In the genomic region with DNA sequence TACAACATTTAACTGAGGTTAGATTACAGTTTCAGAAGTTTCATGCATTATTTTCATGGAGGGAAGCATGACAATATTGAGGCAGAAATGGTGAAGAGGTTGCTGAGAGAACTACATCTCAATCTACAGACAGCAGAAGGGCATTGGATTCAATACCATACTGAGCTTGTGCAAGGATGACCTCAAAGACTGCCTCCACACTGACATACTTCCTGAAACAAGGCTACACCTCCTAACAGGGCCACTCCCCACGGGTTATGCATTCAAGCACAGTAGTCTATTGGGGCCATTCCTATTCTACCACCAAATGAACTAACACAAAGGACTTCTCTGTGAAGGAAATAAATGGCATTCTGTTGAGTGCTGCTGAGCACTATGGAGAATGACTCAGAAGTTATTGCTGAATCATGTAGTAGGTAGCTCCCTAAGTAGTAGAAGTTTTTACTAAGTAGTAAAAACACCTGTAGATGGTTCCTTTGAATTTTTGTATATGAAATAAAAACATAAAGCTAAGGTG, we compare ENCODE assay signal across 22 mouse cellular contexts.
DNase-seq lines count a peak whose midpoint lies in the region; ATAC-seq lines count a peak whose summit lies in the region.
"Had no signal": no experiment of that assay in that cellular context is flagged by ENCODE, and none has a peak within 500 bp of the region (broad histone marks: within the 10 kb centered on the region; RNA-seq: fewer than 3 reads in every experiment).

No protein-coding gene starts in this region.

- peak; percentile 80 for DNase-seq in Muller cell, postnatal 12 days (ENCODE audit: inconsistent ontology term)
- DNase-seq in cerebellum, postnatal 25 days, result no peak
- DNase-seq in embryo, embryonic 11 days, result no peak
- DNase-seq in spleen, adult 12 weeks (ENCODE audit: low spot score), result no peak
- DNase-seq: adrenal gland, adult 8-10 months; adrenal gland, postnatal 25 days; cerebellum, adult 11-12 months; cerebellum, adult 8-10 months; cerebellum, postnatal 10 days; forebrain, postnatal 0 days; gastrocnemius, adult 2 months; gastrocnemius, postnatal 14 days; heart, adult 18-20 months; heart, postnatal 10 days; heart, postnatal 36 days; kidney, adult 11 months had no signal

- ATAC-seq in common myeloid progenitor, adult 5-6 weeks (replicated peaks; ENCODE audit: low read depth, poor library complexity, severe bottlenecking), result peak; percentile 42
- peak; percentile 73 for ATAC-seq in megakaryocyte progenitor cell, adult 5-6 weeks (replicated peaks; ENCODE audit: poor library complexity)
- ATAC-seq: CD4-positive, CD25-positive, alpha-beta regulatory T cell, adult 4 months; forebrain, embryonic 14.5 days; forebrain, postnatal 0 days; hindbrain, embryonic 16.5 days; intestine, embryonic 15.5 days had no signal
